Mouse (Mus musculus): ENCODE results near the gene Afap1l2. TPM values are rescaled to one million over a fixed set of nuclear protein-coding genes. Genes with fewer than 3 reads are reported as not detected.

Gene Afap1l2
- polyA plus RNA-seq, 1 experiment from 2014 or later: 22.0 TPM

DNA sequence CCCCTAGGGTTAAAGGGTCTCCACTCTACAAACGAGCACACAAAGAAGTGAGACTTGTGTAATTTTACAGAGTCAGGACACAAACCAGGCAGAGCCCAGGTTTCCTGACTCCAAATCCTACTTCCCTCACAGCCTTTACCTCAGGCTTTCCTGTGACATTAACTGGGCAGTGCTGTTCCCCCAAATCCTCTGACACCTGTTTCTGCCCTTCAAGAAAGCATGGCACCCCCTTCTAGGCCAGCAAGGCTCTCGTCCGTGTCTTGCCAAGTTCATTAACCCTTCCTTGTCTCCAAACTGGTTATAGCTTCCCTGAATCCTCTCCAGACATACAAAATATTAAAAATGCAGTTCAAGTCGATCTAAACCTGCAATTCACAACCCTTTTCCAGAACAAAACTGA is 2.0 kb upstream of the Afap1l2 start:
- no peak overlapping the region for H3K4me2 ChIP-seq (replicated peaks; ENCODE audit: low read depth, low read length)
- H3K9ac ChIP-seq (replicated peaks; ENCODE audit: low read length): no peak overlapping the region
- no peaks in the 10 kb centered on the region for H3K9me3 ChIP-seq (ENCODE audit: low read length)
- WGBS: 37% methylated on average over 4 of the region's 4 CpGs
- no peak overlapping the region for H3K27ac ChIP-seq (ENCODE audit: low read length)
- H3K4me1 ChIP-seq (ENCODE audit: insufficient read depth, low read length): peaks cover 19% of the 10 kb centered on the region
- no peaks in the 10 kb centered on the region for H3K36me3 ChIP-seq (ENCODE audit: insufficient read depth, low read length)
- no peaks in the 10 kb centered on the region for H3K27me3 ChIP-seq (ENCODE audit: insufficient read depth, low read length)
- H3K4me3 ChIP-seq (ENCODE audit: low read length): no peak overlapping the region
- no peak for ATAC-seq (ENCODE audit: low FRiP score, low TSS enrichment)

DNA sequence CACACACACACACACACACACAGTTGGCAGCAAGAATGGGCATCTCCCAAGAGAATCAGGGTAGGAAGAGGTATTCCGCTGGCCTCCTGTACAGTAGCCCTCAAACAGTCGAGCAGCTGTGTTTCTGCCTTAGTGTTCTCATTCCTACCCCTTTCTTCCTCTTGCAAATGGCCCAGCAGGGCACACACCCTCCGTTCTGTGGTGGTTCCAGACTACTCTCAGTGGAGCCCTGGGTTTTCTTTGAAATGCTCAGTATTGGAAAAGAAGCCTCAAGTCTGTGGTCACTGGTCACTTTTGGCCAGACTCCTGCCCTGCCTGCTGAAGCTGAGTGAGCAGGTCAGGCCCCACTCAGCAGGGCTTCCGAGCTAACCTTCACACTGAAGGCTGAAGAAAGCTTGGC is 1.6 kb upstream of the Afap1l2 start:
- Histone ChIP-seq H3K9ac (replicated peaks; ENCODE audit: low read length) (no peak overlapping the region), H3K4me1 (ENCODE audit: insufficient read depth, low read length) (peaks cover 19% of the 10 kb centered on the region), H3K4me3 (ENCODE audit: low read length) (no peak overlapping the region), H3K27me3 (ENCODE audit: insufficient read depth, low read length) (no peaks in the 10 kb centered on the region), H3K9me3 (ENCODE audit: low read length) (no peaks in the 10 kb centered on the region), H3K4me2 (replicated peaks; ENCODE audit: low read depth, low read length) (no peak overlapping the region), H3K27ac (ENCODE audit: low read length) (no peak overlapping the region), H3K36me3 (ENCODE audit: insufficient read depth, low read length) (no peaks in the 10 kb centered on the region)
- 72% methylated on average over 4 of the region's 4 CpGs for WGBS
- ATAC-seq (ENCODE audit: low FRiP score, low TSS enrichment): no peak

DNA sequence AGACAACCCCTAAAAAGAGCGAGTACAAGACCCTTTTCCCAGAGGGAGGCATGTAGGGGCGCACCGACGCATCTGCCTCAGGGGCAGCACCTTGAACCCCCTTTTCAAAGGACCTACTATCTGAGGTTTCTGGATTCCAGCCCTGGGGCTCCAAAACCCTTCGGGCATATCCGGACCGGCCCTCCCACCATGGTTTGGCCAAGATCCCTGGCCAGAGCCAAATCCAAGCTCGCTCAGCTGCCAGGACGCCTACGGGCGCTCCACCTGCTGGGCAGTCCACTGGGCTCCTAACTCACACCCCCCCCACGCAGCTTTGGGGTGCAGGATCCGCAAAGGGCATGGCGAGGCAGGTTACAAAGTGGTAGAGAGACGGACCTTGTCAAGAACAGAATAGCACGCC is 737 bp downstream of the Afap1l2 start:
- H3K27ac ChIP-seq (ENCODE audit: low read length): no peak overlapping the region
- 59% methylated on average over 16 of the region's 16 CpGs for WGBS
- H3K4me2 ChIP-seq (replicated peaks; ENCODE audit: low read depth, low read length): peak overlapping the region; percentile 88

DNA sequence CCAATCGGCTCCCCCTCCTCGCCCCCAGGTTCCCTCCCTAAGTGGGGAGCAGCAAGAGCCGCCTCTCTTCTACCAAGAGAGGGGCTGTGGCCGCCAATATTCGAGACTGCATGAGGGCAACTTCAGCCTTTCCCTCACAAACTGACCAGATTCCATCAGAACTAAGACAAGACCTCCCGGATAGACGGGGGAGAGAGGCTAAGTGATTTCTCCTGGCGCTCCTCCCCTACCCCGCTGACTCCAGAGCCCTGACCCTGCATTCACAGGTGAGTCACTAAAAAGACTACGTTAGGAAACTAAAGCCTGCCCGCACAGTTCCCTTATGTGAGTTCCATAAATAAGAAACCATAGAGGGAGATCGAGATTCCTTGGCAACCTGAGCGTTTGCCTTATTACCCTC is 1.2 kb downstream of the Afap1l2 start:
- peaks cover 35% of the 10 kb centered on the region for H3K4me1 ChIP-seq (ENCODE audit: insufficient read depth, low read length)
- 47% methylated on average over 13 of the region's 13 CpGs for WGBS
- H3K27me3 ChIP-seq (ENCODE audit: insufficient read depth, low read length): no peaks in the 10 kb centered on the region
- H3K27ac ChIP-seq (ENCODE audit: low read length): no peak overlapping the region
- ATAC-seq (ENCODE audit: low FRiP score, low TSS enrichment): no peak
- no peaks in the 10 kb centered on the region for H3K9me3 ChIP-seq (ENCODE audit: low read length)
- H3K36me3 ChIP-seq (ENCODE audit: insufficient read depth, low read length): no peaks in the 10 kb centered on the region
- peak overlapping the region; percentile 88 for H3K4me2 ChIP-seq (replicated peaks; ENCODE audit: low read depth, low read length)
- H3K4me3 ChIP-seq (ENCODE audit: low read length): peak overlapping the region; percentile 59
- 0 out of 2 replicates have a peak overlapping the region, but pooled peaks have one; percentile 73 for H3K9ac ChIP-seq (replicated peaks; ENCODE audit: low read length)

More for the DNA sequence above, 737 bp downstream of the Afap1l2 start:
- Histone ChIP-seq H3K4me3 (ENCODE audit: low read length) (peak overlapping the region; percentile 59), H3K4me1 (ENCODE audit: insufficient read depth, low read length) (peaks cover 30% of the 10 kb centered on the region), H3K9me3 (ENCODE audit: low read length) (no peaks in the 10 kb centered on the region), H3K27me3 (ENCODE audit: insufficient read depth, low read length) (no peaks in the 10 kb centered on the region), H3K36me3 (ENCODE audit: insufficient read depth, low read length) (no peaks in the 10 kb centered on the region), H3K9ac (replicated peaks; ENCODE audit: low read length) (peak overlapping the region; percentile 73; the same call in 1 of the 2 replicates)
- no peak for ATAC-seq (ENCODE audit: low FRiP score, low TSS enrichment)

DNA sequence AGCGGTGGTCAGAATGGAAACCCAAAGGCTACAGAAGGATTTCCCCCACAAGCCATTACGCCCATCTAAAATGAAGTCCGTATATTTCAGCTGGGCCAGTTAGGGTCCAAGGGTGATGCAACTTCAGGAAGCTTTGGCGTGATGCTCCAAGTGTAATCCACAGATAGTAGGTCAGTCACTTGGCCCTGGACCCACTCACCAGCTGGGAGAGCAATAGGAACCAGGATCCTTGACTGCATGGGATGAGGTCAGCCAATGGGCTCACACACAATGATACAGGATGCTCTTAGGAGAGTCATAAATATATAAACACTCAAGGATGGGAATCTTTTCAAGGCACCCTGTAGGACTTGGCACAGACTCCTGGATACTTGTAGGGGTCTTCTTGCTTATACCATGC is 3.0 kb downstream of the Afap1l2 start:
- ATAC-seq (ENCODE audit: low FRiP score, low TSS enrichment): no peak
- WGBS: 94% methylated on average over 4 of the region's 4 CpGs

DNA sequence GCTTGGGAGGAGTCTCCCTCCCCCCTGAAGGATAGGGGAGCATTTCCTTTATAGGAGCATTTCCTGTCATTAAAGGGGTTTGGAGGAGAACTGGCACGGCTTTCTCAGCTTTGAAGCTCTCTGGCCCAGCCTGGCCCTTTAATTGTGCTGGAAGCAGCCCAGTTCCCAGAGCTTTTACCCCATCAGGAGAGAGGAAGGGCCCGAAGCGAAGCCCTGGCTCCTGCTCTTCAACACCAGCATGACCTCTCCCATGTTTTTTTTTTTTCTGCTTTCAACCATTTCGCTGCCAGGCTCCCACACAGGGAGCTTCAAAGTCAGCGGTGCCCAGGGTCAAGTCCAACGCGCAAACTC is 4.6 kb downstream of the Afap1l2 start:
- Histone ChIP-seq H3K9me3 (ENCODE audit: low read length) (no peaks in the 10 kb centered on the region), H3K4me3 (ENCODE audit: low read length) (no peak overlapping the region), H3K4me1 (ENCODE audit: insufficient read depth, low read length) (peaks cover 32% of the 10 kb centered on the region), H3K27ac (ENCODE audit: low read length) (peak overlapping the region; percentile 73), H3K36me3 (ENCODE audit: insufficient read depth, low read length) (no peaks in the 10 kb centered on the region), H3K27me3 (ENCODE audit: insufficient read depth, low read length) (no peaks in the 10 kb centered on the region), H3K9ac (replicated peaks; ENCODE audit: low read length) (peak overlapping the region; percentile 10; the same call in 1 of the 2 replicates), H3K4me2 (replicated peaks; ENCODE audit: low read depth, low read length) (peak overlapping the region; percentile 24)
- ATAC-seq (ENCODE audit: low FRiP score, low TSS enrichment): no peak
- WGBS: 14% methylated on average over 7 of the region's 7 CpGs

More for the DNA sequence above, 3.0 kb downstream of the Afap1l2 start:
- Histone ChIP-seq H3K9me3 (ENCODE audit: low read length) (no peaks in the 10 kb centered on the region), H3K27ac (ENCODE audit: low read length) (no peak overlapping the region), H3K4me2 (replicated peaks; ENCODE audit: low read depth, low read length) (no peak overlapping the region), H3K4me3 (ENCODE audit: low read length) (no peak overlapping the region), H3K4me1 (ENCODE audit: insufficient read depth, low read length) (peaks cover 32% of the 10 kb centered on the region), H3K9ac (replicated peaks; ENCODE audit: low read length) (no peak overlapping the region), H3K27me3 (ENCODE audit: insufficient read depth, low read length) (no peaks in the 10 kb centered on the region), H3K36me3 (ENCODE audit: insufficient read depth, low read length) (no peaks in the 10 kb centered on the region)

DNA sequence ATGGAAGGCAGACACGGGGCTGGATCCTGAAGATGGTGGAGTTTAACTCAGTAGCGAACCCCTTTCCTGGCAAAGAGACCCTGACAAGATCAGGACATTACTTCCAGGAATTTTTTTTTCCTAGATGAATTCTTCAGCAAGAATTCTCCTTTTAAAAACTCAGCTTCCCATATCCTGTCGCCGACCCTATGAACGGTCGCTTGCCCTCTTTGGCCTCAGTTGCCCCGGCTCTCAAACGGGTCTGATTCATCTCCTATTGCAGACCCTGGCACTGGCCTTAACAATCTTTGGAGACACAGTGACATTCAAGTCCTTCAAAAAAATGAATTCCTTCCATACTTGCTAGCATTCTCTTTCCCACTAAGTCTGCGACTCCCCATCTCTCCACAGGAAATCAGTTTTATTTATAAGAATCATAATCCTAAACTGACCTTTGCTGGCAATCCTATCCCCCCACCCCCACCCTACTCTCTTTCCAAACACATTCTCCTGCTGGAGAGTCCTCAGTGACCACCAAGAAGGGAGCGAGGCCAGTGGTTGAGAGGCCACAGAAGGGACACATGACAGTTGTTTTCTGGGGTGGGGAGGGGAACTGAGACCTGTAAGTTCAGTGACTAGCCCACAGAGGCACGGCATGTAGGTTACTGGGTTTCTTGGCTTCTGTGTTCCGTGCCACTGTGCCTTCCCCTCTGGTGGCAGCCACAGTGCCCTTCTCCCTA is 5.1 kb downstream of the Afap1l2 start:
- no peak for ATAC-seq (ENCODE audit: low FRiP score, low TSS enrichment)
- peak overlapping the region; percentile 24 for H3K4me2 ChIP-seq (replicated peaks; ENCODE audit: low read depth, low read length)
- H3K9me3 ChIP-seq (ENCODE audit: low read length): no peaks in the 10 kb centered on the region
- WGBS: 50% methylated on average over 12 of the region's 12 CpGs
- no peaks in the 10 kb centered on the region for H3K27me3 ChIP-seq (ENCODE audit: insufficient read depth, low read length)
- H3K9ac ChIP-seq (replicated peaks; ENCODE audit: low read length): peak overlapping the region; percentile 10; the same call in 1 of the 2 replicates
- H3K27ac ChIP-seq (ENCODE audit: low read length): peak overlapping the region; percentile 73
- no peak overlapping the region for H3K4me3 ChIP-seq (ENCODE audit: low read length)
- H3K4me1 ChIP-seq (ENCODE audit: insufficient read depth, low read length): peaks cover 33% of the 10 kb centered on the region
- no peaks in the 10 kb centered on the region for H3K36me3 ChIP-seq (ENCODE audit: insufficient read depth, low read length)

DNA sequence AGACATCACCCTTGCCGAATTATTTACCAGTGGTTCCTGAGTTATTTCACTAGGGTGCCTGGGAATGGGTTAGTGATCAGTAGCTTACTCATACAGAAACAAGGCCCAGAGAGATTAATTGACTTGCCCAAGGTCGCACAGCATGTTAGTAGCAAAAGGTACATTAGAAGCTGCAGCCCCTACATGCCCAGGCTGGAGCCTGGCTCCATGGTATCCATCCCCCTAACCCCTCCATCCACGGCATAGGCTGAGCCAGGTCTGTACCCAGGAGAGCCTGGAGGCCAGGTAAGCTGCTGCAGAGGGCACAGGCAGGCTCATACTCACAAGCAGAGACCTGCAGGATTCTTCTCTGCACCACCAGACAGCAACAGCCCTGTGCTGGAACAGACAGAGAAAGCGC is 6.1 kb downstream of the Afap1l2 start:
- Histone ChIP-seq H3K4me1 (ENCODE audit: insufficient read depth, low read length) (peaks cover 36% of the 10 kb centered on the region), H3K27me3 (ENCODE audit: insufficient read depth, low read length) (no peaks in the 10 kb centered on the region), H3K4me3 (ENCODE audit: low read length) (no peak overlapping the region), H3K27ac (ENCODE audit: low read length) (peak overlapping the region; percentile 73; the same call in 1 of the 2 replicates), H3K36me3 (ENCODE audit: insufficient read depth, low read length) (no peaks in the 10 kb centered on the region), H3K4me2 (replicated peaks; ENCODE audit: low read depth, low read length) (no peak overlapping the region), H3K9ac (replicated peaks; ENCODE audit: low read length) (no peak overlapping the region), H3K9me3 (ENCODE audit: low read length) (no peaks in the 10 kb centered on the region)
- no peak for ATAC-seq (ENCODE audit: low FRiP score, low TSS enrichment)
- WGBS: 74% methylated on average over 4 of the region's 4 CpGs

DNA sequence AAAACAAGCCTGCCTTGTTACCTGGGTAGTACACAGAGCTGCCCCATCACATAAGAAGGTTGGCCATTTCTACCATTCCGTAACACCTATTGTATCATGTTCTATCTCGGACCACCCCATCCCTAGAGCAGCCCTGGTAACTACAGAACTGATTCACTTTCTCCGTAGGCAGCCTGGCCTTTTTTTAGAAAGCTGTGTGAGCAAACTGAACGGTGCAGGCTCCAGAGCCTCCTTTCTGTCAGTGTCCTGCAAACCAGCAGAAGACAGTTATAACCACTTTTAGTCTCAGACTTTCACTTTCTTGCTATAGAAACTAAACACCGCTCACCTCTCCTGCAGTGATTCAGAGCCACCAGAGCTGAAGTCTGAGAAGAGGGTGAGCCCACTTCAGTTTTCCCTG is 7.4 kb downstream of the Afap1l2 start:
- H3K36me3 ChIP-seq (ENCODE audit: insufficient read depth, low read length): no peaks in the 10 kb centered on the region
- no peak overlapping the region for H3K27ac ChIP-seq (ENCODE audit: low read length)
- no peak overlapping the region for H3K4me3 ChIP-seq (ENCODE audit: low read length)
- H3K4me2 ChIP-seq (replicated peaks; ENCODE audit: low read depth, low read length): no peak overlapping the region
- no peaks in the 10 kb centered on the region for H3K27me3 ChIP-seq (ENCODE audit: insufficient read depth, low read length)
- no peak for ATAC-seq (ENCODE audit: low FRiP score, low TSS enrichment)
- peaks cover 43% of the 10 kb centered on the region for H3K4me1 ChIP-seq (ENCODE audit: insufficient read depth, low read length)
- H3K9ac ChIP-seq (replicated peaks; ENCODE audit: low read length): no peak overlapping the region
- H3K9me3 ChIP-seq (ENCODE audit: low read length): no peaks in the 10 kb centered on the region
- 89% methylated on average over 5 of the region's 5 CpGs for WGBS

DNA sequence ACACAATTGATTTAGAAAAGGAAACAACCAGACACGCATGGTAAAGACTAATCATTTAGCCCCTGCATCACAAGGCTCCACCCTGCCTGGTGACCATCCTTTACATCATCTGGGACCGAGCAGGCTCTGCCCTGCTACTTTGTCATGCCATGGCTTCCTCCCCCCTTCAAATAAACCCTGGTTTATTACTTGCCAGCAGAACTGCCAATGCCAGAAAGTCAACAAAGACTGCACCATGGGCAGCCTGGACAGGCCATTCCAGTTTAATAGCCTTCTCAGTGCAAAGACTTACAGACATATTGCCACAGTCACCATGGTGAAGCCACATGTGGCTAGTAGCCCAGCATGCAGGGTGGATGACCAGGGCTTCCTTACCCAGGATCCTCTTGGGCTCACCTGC is 8.2 kb downstream of the Afap1l2 start:
- Histone ChIP-seq H3K9me3 (ENCODE audit: low read length) (no peaks in the 10 kb centered on the region), H3K9ac (replicated peaks; ENCODE audit: low read length) (no peak overlapping the region), H3K27ac (ENCODE audit: low read length) (no peak overlapping the region), H3K4me3 (ENCODE audit: low read length) (no peak overlapping the region), H3K36me3 (ENCODE audit: insufficient read depth, low read length) (no peaks in the 10 kb centered on the region), H3K4me2 (replicated peaks; ENCODE audit: low read depth, low read length) (no peak overlapping the region), H3K4me1 (ENCODE audit: insufficient read depth, low read length) (peaks cover 44% of the 10 kb centered on the region), H3K27me3 (ENCODE audit: insufficient read depth, low read length) (no peaks in the 10 kb centered on the region)
- 80% methylated on average over 2 of the region's 2 CpGs for WGBS
- no peak for ATAC-seq (ENCODE audit: low FRiP score, low TSS enrichment)

Measured in kidney, embryonic 16.5 days (tissue).